ENCODE assay signal across 34 mouse cellular contexts in genomic region chr11:103923957-103924356, GRCm38 (mm10).
"Had no signal": no experiment of that assay in that cellular context is flagged by ENCODE, and none has a peak within 500 bp of the region (broad histone marks: within the 10 kb centered on the region; RNA-seq: fewer than 3 reads in every experiment).

No protein-coding gene starts in this region.

- H3K4me1 ChIP-seq: heart, embryonic 12.5 days; heart, embryonic 13.5 days; heart, embryonic 15.5 days; hindbrain, embryonic 10.5 days; hindbrain, embryonic 12.5 days; hindbrain, embryonic 13.5 days; hindbrain, embryonic 15.5 days; intestine, embryonic 15.5 days; kidney, embryonic 15.5 days had no signal

- H3K9me3 ChIP-seq: heart, embryonic 12.5 days; heart, embryonic 13.5 days; heart, embryonic 15.5 days; hindbrain, embryonic 10.5 days; hindbrain, embryonic 12.5 days; hindbrain, embryonic 13.5 days; hindbrain, embryonic 15.5 days; intestine, embryonic 15.5 days; kidney, embryonic 15.5 days had no signal

- H3K27me3 ChIP-seq: heart, embryonic 12.5 days; heart, embryonic 13.5 days; heart, embryonic 15.5 days; hindbrain, embryonic 12.5 days; hindbrain, embryonic 13.5 days; hindbrain, embryonic 15.5 days; intestine, embryonic 15.5 days; kidney, embryonic 15.5 days had no signal

- H3K4me3 ChIP-seq: heart, embryonic 12.5 days; heart, embryonic 13.5 days; heart, embryonic 15.5 days; hindbrain, embryonic 10.5 days; hindbrain, embryonic 12.5 days; hindbrain, embryonic 13.5 days; hindbrain, embryonic 15.5 days; intestine, embryonic 15.5 days; kidney, embryonic 15.5 days; layer of hippocampus, adult 2 months; left cerebral cortex, adult 2 months had no signal

- H3K9ac ChIP-seq: heart, embryonic 12.5 days; heart, embryonic 13.5 days; heart, embryonic 15.5 days; hindbrain, embryonic 12.5 days; hindbrain, embryonic 13.5 days; hindbrain, embryonic 14.5 days; hindbrain, embryonic 15.5 days; intestine, embryonic 15.5 days; kidney, embryonic 15.5 days had no signal

- H3K27ac ChIP-seq: heart, embryonic 13.5 days; heart, embryonic 15.5 days; hindbrain, embryonic 10.5 days; hindbrain, embryonic 12.5 days; hindbrain, embryonic 13.5 days; hindbrain, embryonic 14.5 days; hindbrain, embryonic 15.5 days; hindbrain, postnatal 0 days; intestine, embryonic 15.5 days; kidney, embryonic 15.5 days; kidney, postnatal 0 days; left cerebral cortex, adult 2 months had no signal

- H3K4me2 ChIP-seq: heart, embryonic 11.5 days; heart, embryonic 12.5 days; heart, embryonic 13.5 days; heart, embryonic 15.5 days; hindbrain, embryonic 12.5 days; hindbrain, embryonic 13.5 days; hindbrain, embryonic 14.5 days; hindbrain, embryonic 15.5 days; intestine, embryonic 15.5 days; kidney, embryonic 15.5 days had no signal

- DNase-seq: heart, postnatal 10 days; heart, postnatal 14 days; heart, postnatal 36 days; heart, postnatal 4 days; kidney, adult 18-20 months; kidney, adult 2 months; kidney, adult 8-10 months; kidney, adult 9 months; kidney, postnatal 10 days; kidney, postnatal 14 days; kidney, postnatal 25 days; kidney, postnatal 36 days; kidney, postnatal 4 days; layer of hippocampus, adult 9-11 months; layer of hippocampus, postnatal 36 days had no signal

- ATAC-seq: hindbrain, embryonic 16.5 days; hindbrain, postnatal 0 days; inflammation-experienced regulatory T-cells, adult 6 months; intestine, embryonic 15.5 days; intestine, embryonic 16.5 days; intestine, postnatal 0 days had no signal
